Mouse (Mus musculus) CH12.LX (cell line): Measurements from ENCODE around the gene Slc45a1. TPM values are rescaled to one million over a fixed set of nuclear protein-coding genes. Genes with fewer than 3 reads are reported as not detected.

Source experiments
- DNase-seq: peaks from one replicate; pipeline ENCODE4 v3.0.0-alpha.2; 2013; ENCODE audit errors: extremely low read depth
- H3K27ac ChIP-seq: 2 replicates; pipeline ENCODE4 v1.5.1; 2012; ENCODE audit warnings: low read depth, mild to moderate bottlenecking, control low read depth, moderate library complexity; ENCODE audit not compliant: insufficient read depth
- H3K27me3 ChIP-seq: replicated peaks from 2 replicates; pipeline ENCODE3; 2012; ENCODE audit warnings: inconsistent platforms
- H3K36me3 ChIP-seq, 2 experiments: replicated peaks in 1 of 2; 2 replicates each; pipeline versions ENCODE3 to v1.6.1; 2012; ENCODE audit warnings: inconsistent platforms in 1 of 2, low read length in 1 of 2, mild to moderate bottlenecking in 1 of 2, mixed read lengths in 1 of 2, moderate library complexity in 1 of 2; ENCODE audit not compliant: control insufficient read depth in 1 of 2, insufficient read depth in 1 of 2
- H3K4me1 ChIP-seq, 2 experiments: 2 replicates each; pipeline ENCODE4 v1.6.1; 2012; ENCODE audit warnings: inconsistent platforms in 1 of 2, moderate library complexity in 1 of 2; ENCODE audit not compliant: insufficient read depth in 2 of 2, control insufficient read depth in 1 of 2
- H3K4me2 ChIP-seq: 2 replicates; pipeline ENCODE4 v1.6.1; 2012; ENCODE audit warnings: low read depth, mild to moderate bottlenecking, control low read depth; ENCODE audit not compliant: poor library complexity, insufficient read depth, severe bottlenecking
- H3K4me3 ChIP-seq, 3 experiments: fragments of 150-350 bp in 1 of 3; sonication (generic) in 1 of 3; replicated peaks in 1 of 3; 2 replicates each; pipeline versions ENCODE3 to v1.5.1; 2011 to 2012; ENCODE audit warnings: low read depth in 2 of 3, low read length in 2 of 3, mild to moderate bottlenecking in 2 of 3, moderate library complexity in 2 of 3, control low read depth in 1 of 3, improper control_type of control experiment in 1 of 3, inconsistent platforms in 1 of 3, mixed read lengths in 1 of 3; ENCODE audit not compliant: poor library complexity in 1 of 3
- H3K79me2 ChIP-seq: replicated peaks from 2 replicates; pipeline ENCODE4 v1.6.1; 2012; ENCODE audit warnings: mild to moderate bottlenecking, moderate library complexity; ENCODE audit not compliant: control insufficient read depth, poor library complexity, insufficient read depth, severe bottlenecking; ENCODE audit errors: extremely low read depth
- H3K9ac ChIP-seq: 2 replicates; pipeline ENCODE4 v1.6.1; 2012; ENCODE audit warnings: low read depth, mild to moderate bottlenecking, control low read depth, moderate library complexity; ENCODE audit not compliant: insufficient read depth
- H3K9me3 ChIP-seq: replicated peaks from 2 replicates; pipeline ENCODE3; 2012; ENCODE audit warnings: low read length, inconsistent platforms, mixed read lengths
- BHLHE40 ChIP-seq: IDR thresholded peaks from 2 replicates; pipeline ENCODE4 v1.6.1; 2011; ENCODE audit warnings: mild to moderate bottlenecking, low read depth, low read length, improper control_type of control experiment
- CHD2 ChIP-seq: IDR thresholded peaks from 2 replicates; pipeline ENCODE4 v1.6.1; 2011; ENCODE audit warnings: low read length, improper control_type of control experiment
- CTCF ChIP-seq, 2 experiments: IDR thresholded peaks in 1 of 2; conservative IDR thresholded peaks in 1 of 2; 2 replicates each; pipeline ENCODE4 v1.5.1; 2011 to 2012; ENCODE audit warnings: low read depth in 2 of 2, low read length in 2 of 2, improper control_type of control experiment in 1 of 2, inconsistent platforms in 1 of 2, mild to moderate bottlenecking in 1 of 2, moderate library complexity in 1 of 2
- E2F4 ChIP-seq: IDR thresholded peaks from 2 replicates; pipeline ENCODE4 v1.6.1; 2011; ENCODE audit warnings: low read depth, low read length, improper control_type of control experiment; ENCODE audit not compliant: insufficient replicate concordance
- EP300 ChIP-seq: IDR thresholded peaks from 2 replicates; pipeline ENCODE4 v1.6.1; 2011; ENCODE audit warnings: low read length, improper control_type of control experiment
- ETS1 ChIP-seq: conservative IDR thresholded peaks from 2 replicates; pipeline ENCODE4 v1.6.1; 2012; ENCODE audit warnings: low read depth, mild to moderate bottlenecking, inconsistent platforms, low read length, improper control_type of control experiment, moderate library complexity
- HCFC1 ChIP-seq: IDR thresholded peaks from 2 replicates; pipeline ENCODE4 v1.6.1; 2012; ENCODE audit warnings: low read depth, mild to moderate bottlenecking, inconsistent platforms, low read length, improper control_type of control experiment
- JUN ChIP-seq: IDR thresholded peaks from 2 replicates; pipeline ENCODE4 v1.6.1; 2011; ENCODE audit warnings: low read depth, mild to moderate bottlenecking, low read length, improper control_type of control experiment, moderate library complexity; ENCODE audit not compliant: insufficient read depth
- JUND ChIP-seq: conservative IDR thresholded peaks from 2 replicates; pipeline ENCODE4 v1.6.1; 2011; ENCODE audit warnings: low read depth, low read length, improper control_type of control experiment
- MAX ChIP-seq: IDR thresholded peaks from 2 replicates; pipeline ENCODE4 v1.6.1; 2011; ENCODE audit warnings: low read length, improper control_type of control experiment
- MEF2A ChIP-seq: IDR thresholded peaks from 2 replicates; pipeline ENCODE4 v1.6.1; 2014; ENCODE audit warnings: low read depth, mild to moderate bottlenecking, inconsistent platforms, low read length, improper control_type of control experiment, borderline replicate concordance
- MXI1 ChIP-seq: IDR thresholded peaks from 2 replicates; pipeline ENCODE4 v1.6.1; 2011; ENCODE audit warnings: mild to moderate bottlenecking, low read depth, low read length, improper control_type of control experiment
- MYC ChIP-seq: IDR thresholded peaks from 2 replicates; pipeline ENCODE4 v1.6.1; 2011; ENCODE audit warnings: low read depth, mild to moderate bottlenecking, improper control_type of control experiment, low read length
- PAX5 ChIP-seq: IDR thresholded peaks from 2 replicates; pipeline ENCODE4 v1.6.1; 2012; ENCODE audit warnings: low read length, inconsistent platforms, mixed read lengths
- POLR2AphosphoS2 ChIP-seq: IDR thresholded peaks from 2 replicates; pipeline ENCODE4 v1.6.1; 2011; ENCODE audit warnings: low read depth, low read length, improper control_type of control experiment
- RAD21 ChIP-seq: IDR thresholded peaks from 2 replicates; pipeline ENCODE4 v1.6.1; 2011; ENCODE audit warnings: low read depth, mild to moderate bottlenecking, low read length, improper control_type of control experiment, moderate library complexity
- RCOR1 ChIP-seq: conservative IDR thresholded peaks from 2 replicates; pipeline ENCODE4 v1.6.1; 2012; ENCODE audit warnings: low read depth, mild to moderate bottlenecking, inconsistent platforms, low read length, improper control_type of control experiment
- SIN3A ChIP-seq: IDR thresholded peaks from 2 replicates; pipeline ENCODE4 v1.6.1; 2012; ENCODE audit warnings: low read length, improper control_type of control experiment, inconsistent platforms
- SMC3 ChIP-seq: IDR thresholded peaks from 2 replicates; pipeline ENCODE4 v1.6.1; 2011; ENCODE audit warnings: low read depth, low read length, improper control_type of control experiment
- TBP ChIP-seq: conservative IDR thresholded peaks from 2 replicates; pipeline ENCODE4 v1.6.1; 2011; ENCODE audit warnings: low read depth, low read length, improper control_type of control experiment
- TCF12 ChIP-seq: IDR thresholded peaks from 2 replicates; pipeline ENCODE4 v1.6.1; 2014; ENCODE audit warnings: low read depth, mild to moderate bottlenecking, inconsistent platforms, low read length, improper control_type of control experiment
- USF1 ChIP-seq: IDR thresholded peaks from 2 replicates; pipeline ENCODE4 v1.6.1; 2014; ENCODE audit warnings: low read depth, mild to moderate bottlenecking, inconsistent platforms, low read length, improper control_type of control experiment
- ZC3H11A ChIP-seq: IDR thresholded peaks from 2 replicates; pipeline ENCODE4 v1.6.1; 2012; ENCODE audit warnings: low read depth, mild to moderate bottlenecking, inconsistent platforms, low read length, improper control_type of control experiment
- ZMIZ1 ChIP-seq: IDR thresholded peaks from 2 replicates; pipeline ENCODE4 v1.6.1; 2012; ENCODE audit warnings: low read depth, mild to moderate bottlenecking, inconsistent platforms, low read length, improper control_type of control experiment
- dilution Hi-C: fragments of 300-500 bp; cut with MboI; formaldehyde crosslinking; loops from 2 replicates; pipeline ENCODE4 v1.14.3; 2020; ENCODE audit warnings: low sequenced_read_pairs; ENCODE audit not compliant: extremely low pct_unique_long_range_greater_than_20kb, extremely low pct_ligation_motif_present
- in situ Hi-C: fragments of 300-500 bp; cut with MboI; formaldehyde crosslinking; loops from 3 replicates; pipeline ENCODE4 v1.14.3; 2019; ENCODE audit warnings: low sequenced_read_pairs, low pct_ligation_motif_present, low pct_unique_long_range_greater_than_20kb, mixed read lengths
- polyA plus RNA-seq: library from polyadenylated mRNA; unstranded; fragments of >175 nt; gene quantifications from 2 replicates; pipeline ENCODE4 v1.2.1, GENCODE M21; 2012; ENCODE audit warnings: low read depth; ENCODE audit not compliant: insufficient read length
- total RNA-seq, 2 experiments: library from RNA; depleted of rRNA; stranded (reverse); fragments of 300-350 nt in 1 of 2; fragments of >200 nt in 1 of 2; gene quantifications; 2 replicates each; pipeline ENCODE4 v1.2.3; 2012 to 2014

Gene Slc45a1
- total and polyA plus RNA-seq, 3 experiments: not detected

GRCm38 (mm10) chr4:150663192-150663591, 11.2 kb upstream of the Slc45a1 start:
- Histone ChIP-seq H3K4me3 (no peak overlapping the region), H3K9me3 (no peaks in the 10 kb centered on the region), H3K79me2 (no peaks in the 10 kb centered on the region), H3K27me3 (no peaks in the 10 kb centered on the region), H3K4me1 (no peaks in the 10 kb centered on the region; a peak in 1 of 4 replicates), H3K27ac (no peak overlapping the region), H3K36me3 (no peaks in the 10 kb centered on the region), H3K9ac (no peak overlapping the region)
- dilution Hi-C loops (no loop called here), in situ Hi-C loops (loop anchor here (10.0 kb wide), 1 partner anchor 212 kb away; no protein-coding TSS in a partner anchor)
- peak; percentile 39 for DNase-seq
- TF ChIP-seq RAD21 (no peak; the same call in 1 of the 2 replicates), JUN (no peak), E2F4 (no peak), BHLHE40 (peak; percentile 7; the same call in 1 of the 2 replicates), TBP (no peak), MYC (0 out of 2 replicates have a peak, but pooled peaks have one; percentile 22), SMC3 (peak; percentile 33), CTCF (conservative IDR thresholded peaks at IDR 0.05 in 1 of 2, IDR thresholded peaks at IDR 0.05 in 1 of 2; ENCODE audit: low read depth in 2 of 2, low read length in 2 of 2) (peak; percentile 53 to 59)
- TF ChIP-seq, all 38 proteins: peak for 4
- H3K4me2 ChIP-seq: no peak overlapping the region

DNA sequence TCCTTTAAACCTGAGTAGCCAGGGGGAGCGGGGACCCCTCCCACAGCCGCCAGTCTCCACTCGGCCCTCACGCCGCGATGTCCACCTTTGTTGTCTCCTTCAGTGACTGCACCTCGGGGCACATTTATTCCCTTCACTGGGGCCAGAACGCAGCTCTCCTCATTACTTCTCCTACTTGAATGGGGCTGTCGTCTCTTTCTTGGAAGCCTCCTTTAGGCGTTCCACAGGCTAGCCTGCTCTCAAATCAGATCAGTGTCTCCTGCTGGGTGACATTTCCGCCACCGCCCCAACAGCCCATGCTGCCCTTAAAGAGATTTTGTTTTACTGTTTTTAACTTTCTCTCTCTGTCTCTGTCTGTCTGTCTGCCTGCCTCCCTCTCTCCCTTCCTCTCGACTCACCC, 9.9 kb upstream of the Slc45a1 start:
- Histone ChIP-seq H3K36me3 (no peaks in the 10 kb centered on the region), H3K4me1 (no peaks in the 10 kb centered on the region; a peak in 1 of 4 replicates), H3K27ac (no peak overlapping the region), H3K9ac (no peak overlapping the region), H3K79me2 (no peaks in the 10 kb centered on the region), H3K4me3 (no peak overlapping the region), H3K9me3 (peaks cover 1% of the 10 kb centered on the region), H3K4me2 (no peak overlapping the region), H3K27me3 (no peaks in the 10 kb centered on the region)
- dilution Hi-C loops: no loop called here
- no peak for DNase-seq
- in situ Hi-C loops: loop anchor here (10.0 kb wide), 1 partner anchor 213 kb away; no protein-coding TSS in a partner anchor
- TF ChIP-seq ZC3H11A (no peak), EP300 (no peak), JUND (no peak), POLR2AphosphoS2 (no peak), MAX (no peak), PAX5 (no peak), SIN3A (no peak), TCF12 (no peak), MEF2A (no peak), RAD21 (no peak), BHLHE40 (no peak), ETS1 (no peak), RCOR1 (no peak), ZMIZ1 (no peak), HCFC1 (no peak), MXI1 (no peak), USF1 (no peak), CHD2 (no peak)
